Mouse (Mus musculus) kidney, embryonic 15.5 days (tissue): Measurements from ENCODE around the gene Chit1. TPM values are rescaled to one million over a fixed set of nuclear protein-coding genes. Genes with fewer than 3 reads are reported as not detected.

Experiments
- ATAC-seq: fragments of 200-750 bp; cut with Nextera tagmentation; replicated peaks from 2 replicates; pipeline ENCODE4 v1.8.0; 2017; ENCODE audit warnings: moderate TSS enrichment; ENCODE audit not compliant: low FRiP score
- H3K27ac ChIP-seq: fragments of 300-500 bp; sonication (generic); 2 replicates; pipeline ENCODE4 v1.5.1; 2015; ENCODE audit warnings: mild to moderate bottlenecking, inconsistent platforms
- H3K27me3 ChIP-seq: fragments of 300-500 bp; sonication (generic); 2 replicates; pipeline ENCODE4 v1.6.1; 2015; ENCODE audit warnings: inconsistent platforms
- H3K36me3 ChIP-seq: fragments of 300-500 bp; sonication (generic); 2 replicates; pipeline ENCODE4 v1.6.1; 2015; ENCODE audit warnings: inconsistent platforms
- H3K4me1 ChIP-seq: fragments of 300-500 bp; sonication (generic); 2 replicates; pipeline ENCODE4 v1.6.1; 2015; ENCODE audit warnings: inconsistent platforms
- H3K4me2 ChIP-seq: fragments of 300-500 bp; sonication (generic); 2 replicates; pipeline ENCODE4 v1.6.1; 2015; ENCODE audit warnings: moderate library complexity, mild to moderate bottlenecking, inconsistent platforms
- H3K4me3 ChIP-seq: fragments of 300-500 bp; sonication (generic); replicated peaks from 2 replicates; pipeline ENCODE4 v1.5.1; 2015; ENCODE audit warnings: mild to moderate bottlenecking, inconsistent platforms
- H3K9ac ChIP-seq: fragments of 300-500 bp; sonication (generic); 2 replicates; pipeline ENCODE4 v1.6.1; 2015; ENCODE audit warnings: mild to moderate bottlenecking, inconsistent platforms
- H3K9me3 ChIP-seq: fragments of 300-500 bp; sonication (generic); replicated peaks from 2 replicates; pipeline ENCODE4 v1.6.1; 2016; ENCODE audit warnings: inconsistent platforms
- WGBS: fragments of 180-500 bp; shearing (Covaris S2); methylation state at CpG from one replicate; pipeline ENCODE4 v1.1.7; 2015; ENCODE audit warnings: mixed read lengths; 5-methylcytosine and 5-hydroxymethylcytosine counted together
- polyA plus RNA-seq: library from polyadenylated mRNA; unstranded; fragments of >200 nt; fragmentation: Nextera tagmentation; extraction: Ambion mirVana; gene quantifications from 2 replicates; pipeline ENCODE4 v1.2.1, GENCODE M21; 2015

Gene Chit1
- polyA plus RNA-seq, 1 experiment from 2014 or later = 0.30 TPM

- H3K4me1 ChIP-seq = 0 out of 2 replicates have a peak, but pooled peaks cover 4% of the 10 kb centered on the region
- 56% methylated on average over 4 of the region's 4 CpGs for WGBS
- no peak within 1 kb of the TSS for H3K27ac ChIP-seq
- H3K9me3 ChIP-seq = no peaks in the 10 kb centered on the region
- no peak within 1 kb of the TSS for H3K4me2 ChIP-seq
- 0 out of 2 replicates have a peak, but pooled peaks have one; percentile 22 for ATAC-seq
- no peaks in the 10 kb centered on the region for H3K36me3 ChIP-seq
- H3K27me3 ChIP-seq = peaks cover 2% of the 10 kb centered on the region; the same call in 1 of the 2 replicates
- no peak within 1 kb of the TSS for H3K9ac ChIP-seq
- no peak within 1 kb of the TSS for H3K4me3 ChIP-seq
These were observed 71.0 kb downstream of the Chit1 start, which contains the start of gene Chil1 for GRCm38 (mm10) chr1:134182025-134182424. TSS of gene Chil1 (plus strand) at chr1:134182176.

- no peak for ATAC-seq
- H3K4me2 ChIP-seq = no peak overlapping the region
- peaks cover 6% of the 10 kb centered on the region; the same call in 1 of the 2 replicates for H3K27me3 ChIP-seq
- no peaks in the 10 kb centered on the region for H3K36me3 ChIP-seq
- H3K4me1 ChIP-seq = peaks cover 5% of the 10 kb centered on the region; the same call in 1 of the 2 replicates
- 85% methylated on average over 4 of the region's 4 CpGs for WGBS
- no peak overlapping the region for H3K9ac ChIP-seq
- no peak overlapping the region for H3K27ac ChIP-seq
- H3K9me3 ChIP-seq = no peaks in the 10 kb centered on the region
- no peak overlapping the region for H3K4me3 ChIP-seq
These were observed 73.0 kb downstream of the Chit1 start for GRCm38 (mm10) chr1:134184089-134184488.

GRCm38 (mm10) chr1:134188217-134188616 is 77.2 kb downstream of the Chit1 start:
- ATAC-seq = no peak
- H3K27ac ChIP-seq = no peak overlapping the region
- peaks cover 11% of the 10 kb centered on the region for H3K4me1 ChIP-seq
- H3K9me3 ChIP-seq = no peaks in the 10 kb centered on the region
- 89% methylated on average over 5 of the region's 5 CpGs for WGBS
- no peaks in the 10 kb centered on the region for H3K36me3 ChIP-seq
- H3K4me2 ChIP-seq = no peak overlapping the region
- no peak overlapping the region for H3K9ac ChIP-seq
- H3K27me3 ChIP-seq = peaks cover 17% of the 10 kb centered on the region
- no peak overlapping the region for H3K4me3 ChIP-seq

- no peak for ATAC-seq
- H3K4me3 ChIP-seq = no peak overlapping the region
- WGBS = 32% methylated on average over 12 of the region's 12 CpGs
- H3K9ac ChIP-seq = no peak overlapping the region
- peaks cover 21% of the 10 kb centered on the region for H3K4me1 ChIP-seq
- H3K27ac ChIP-seq = no peak overlapping the region
- no peaks in the 10 kb centered on the region for H3K36me3 ChIP-seq
- peaks cover 17% of the 10 kb centered on the region for H3K27me3 ChIP-seq
- no peaks in the 10 kb centered on the region for H3K9me3 ChIP-seq
- H3K4me2 ChIP-seq = no peak overlapping the region
These were observed 78.1 kb downstream of the Chit1 start for GRCm38 (mm10) chr1:134188989-134189729.

GRCm38 (mm10) chr1:134191192-134191591 is 80.2 kb downstream of the Chit1 start:
- 81% methylated on average over 5 of the region's 5 CpGs for WGBS
- H3K27me3 ChIP-seq = peaks cover 17% of the 10 kb centered on the region
- H3K4me2 ChIP-seq = no peak overlapping the region
- H3K4me1 ChIP-seq = peaks cover 41% of the 10 kb centered on the region
- H3K36me3 ChIP-seq = no peaks in the 10 kb centered on the region
- no peak overlapping the region for H3K4me3 ChIP-seq
- H3K27ac ChIP-seq = no peak overlapping the region
- ATAC-seq = no peak
- no peak overlapping the region for H3K9ac ChIP-seq
- no peaks in the 10 kb centered on the region for H3K9me3 ChIP-seq

GRCm38 (mm10) chr1:134192024-134192423 is 81.0 kb downstream of the Chit1 start:
- no peak overlapping the region for H3K4me2 ChIP-seq
- H3K4me1 ChIP-seq = peaks cover 44% of the 10 kb centered on the region
- no peak overlapping the region for H3K9ac ChIP-seq
- no peaks in the 10 kb centered on the region for H3K36me3 ChIP-seq
- no peak overlapping the region for H3K4me3 ChIP-seq
- 40% methylated on average over 4 of the region's 4 CpGs for WGBS
- H3K27ac ChIP-seq = no peak overlapping the region
- peaks cover 15% of the 10 kb centered on the region; the same call in 1 of the 2 replicates for H3K27me3 ChIP-seq
- ATAC-seq = no peak
- H3K9me3 ChIP-seq = no peaks in the 10 kb centered on the region

- no peaks in the 10 kb centered on the region for H3K9me3 ChIP-seq
- H3K36me3 ChIP-seq = no peaks in the 10 kb centered on the region
- H3K9ac ChIP-seq = no peak within 1 kb of the TSS
- H3K27me3 ChIP-seq = peaks cover 15% of the 10 kb centered on the region; the same call in 1 of the 2 replicates
- no peak within 1 kb of the TSS for H3K27ac ChIP-seq
- peaks cover 44% of the 10 kb centered on the region for H3K4me1 ChIP-seq
- 44% methylated on average over 1 of the region's 1 CpGs for WGBS
- no peak within 1 kb of the TSS for H3K4me2 ChIP-seq
- no peak for ATAC-seq
- no peak within 1 kb of the TSS for H3K4me3 ChIP-seq
These were observed 82.1 kb downstream of the Chit1 start, which contains the start of gene Mybph for GRCm38 (mm10) chr1:134193126-134193525. TSS of gene Mybph (plus strand) at chr1:134193448.

GRCm38 (mm10) chr1:134193674-134194197 is 82.7 kb downstream of the Chit1 start:
- H3K36me3 ChIP-seq = no peaks in the 10 kb centered on the region
- H3K9me3 ChIP-seq = no peaks in the 10 kb centered on the region
- H3K4me1 ChIP-seq = peaks cover 44% of the 10 kb centered on the region
- no peak overlapping the region for H3K27ac ChIP-seq
- peaks cover 10% of the 10 kb centered on the region; the same call in 1 of the 2 replicates for H3K27me3 ChIP-seq
- H3K9ac ChIP-seq = no peak overlapping the region
- ATAC-seq = no peak
- 48% methylated on average over 7 of the region's 7 CpGs for WGBS
- no peak overlapping the region for H3K4me2 ChIP-seq
- no peak overlapping the region for H3K4me3 ChIP-seq

- ATAC-seq = no peak
- Histone ChIP-seq H3K4me3 (no peak overlapping the region), H3K36me3 (no peaks in the 10 kb centered on the region), H3K9ac (no peak overlapping the region), H3K9me3 (no peaks in the 10 kb centered on the region), H3K4me2 (no peak overlapping the region), H3K27me3 (peaks cover 10% of the 10 kb centered on the region; the same call in 1 of the 2 replicates), H3K4me1 (peaks cover 40% of the 10 kb centered on the region), H3K27ac (no peak overlapping the region)
- WGBS = 54% methylated on average over 16 of the region's 16 CpGs
These were observed 83.4 kb downstream of the Chit1 start for GRCm38 (mm10) chr1:134194298-134195022.

GRCm38 (mm10) chr1:134195117-134195516 is 84.1 kb downstream of the Chit1 start:
- H3K36me3 ChIP-seq = no peaks in the 10 kb centered on the region
- H3K9ac ChIP-seq = no peak overlapping the region
- no peak overlapping the region for H3K4me3 ChIP-seq
- 9% methylated on average over 2 of the region's 2 CpGs for WGBS
- ATAC-seq = 0 out of 2 replicates have a peak, but pooled peaks have one; percentile 35
- H3K4me2 ChIP-seq = no peak overlapping the region
- peaks cover 38% of the 10 kb centered on the region for H3K4me1 ChIP-seq
- no peak overlapping the region for H3K27ac ChIP-seq
- H3K9me3 ChIP-seq = no peaks in the 10 kb centered on the region
- peaks cover 6% of the 10 kb centered on the region; the same call in 1 of the 2 replicates for H3K27me3 ChIP-seq

- Histone ChIP-seq H3K4me1 (peaks cover 38% of the 10 kb centered on the region), H3K4me3 (no peak overlapping the region), H3K9me3 (no peaks in the 10 kb centered on the region), H3K27me3 (peaks cover 4% of the 10 kb centered on the region; the same call in 1 of the 2 replicates), H3K36me3 (no peaks in the 10 kb centered on the region), H3K9ac (no peak overlapping the region), H3K4me2 (0 out of 2 replicates have a peak overlapping the region, but pooled peaks have one; percentile 1), H3K27ac (peak overlapping the region; percentile 58)
- no peak for ATAC-seq
- WGBS = 56% methylated on average over 3 of the region's 3 CpGs
These were observed 84.5 kb downstream of the Chit1 start for GRCm38 (mm10) chr1:134195571-134195970.
